Mouse (Mus musculus): ENCODE data around the gene Cilp. TPM values are rescaled to one million over a fixed set of nuclear protein-coding genes. Genes with fewer than 3 reads are reported as not detected.
"Not testable (repeated sequence)": the region's sequence is repeated elsewhere in the genome, so short reads cannot be mapped to it uniquely, and the experiment has no call there.

The Cilp gene
- polyA plus RNA-seq (2014; fragmentation: Nextera tagmentation; extraction: Ambion mirVana): 9.7 and 10.7 TPM in 2 replicates

- no peak within 1 kb of the TSS for H3K9ac ChIP-seq (ENCODE audit: low read depth, low read length)
- DNase-seq (ENCODE audit: low spot score) (peak; percentile 72), ATAC-seq (ENCODE audit: low read depth) (peak; percentile 73; the same call in 1 of the 2 replicates)
- H3K4me2 ChIP-seq (ENCODE audit: low read depth, low read length): no peak within 1 kb of the TSS
- H3K9me3 ChIP-seq (ENCODE audit: control insufficient read depth, low read length): no peaks in the 10 kb centered on the region
- WGBS: 38% methylated on average over 5 of the region's 5 CpGs
- no peaks in the 10 kb centered on the region for H3K36me3 ChIP-seq (ENCODE audit: control insufficient read depth, insufficient read depth, low read length)
- H3K27me3 ChIP-seq (replicated peaks; ENCODE audit: control insufficient read depth, insufficient read depth, low read length): no peaks in the 10 kb centered on the region
- H3K4me3 ChIP-seq (ENCODE audit: low read depth, low read length): no peak within 1 kb of the TSS
- peaks cover 17% of the 10 kb centered on the region for H3K4me1 ChIP-seq (ENCODE audit: control insufficient read depth, insufficient read depth, low read length)
- H3K27ac ChIP-seq (replicated peaks; ENCODE audit: low read depth, low read length): no peak within 1 kb of the TSS
These were observed at the start of gene Cilp for GRCm38 (mm10) chr9:65264959-65265358. TSS of gene Cilp (plus strand) at chr9:65265180.

- Histone ChIP-seq H3K4me3 (ENCODE audit: low read depth, low read length) (peak overlapping the region; percentile 59), H3K36me3 (ENCODE audit: control insufficient read depth, insufficient read depth, low read length) (no peaks in the 10 kb centered on the region), H3K4me2 (ENCODE audit: low read depth, low read length) (peak overlapping the region; percentile 91), H3K9ac (ENCODE audit: low read depth, low read length) (peak overlapping the region; percentile 82), H3K27me3 (replicated peaks; ENCODE audit: control insufficient read depth, insufficient read depth, low read length) (no peaks in the 10 kb centered on the region), H3K27ac (replicated peaks; ENCODE audit: low read depth, low read length) (peak overlapping the region; percentile 78), H3K4me1 (ENCODE audit: control insufficient read depth, insufficient read depth, low read length) (no peaks in the 10 kb centered on the region; the same call in 1 of the 2 replicates), H3K9me3 (ENCODE audit: control insufficient read depth, low read length) (no peaks in the 10 kb centered on the region)
- WGBS: 9% methylated on average over 27 of the region's 31 CpGs
- ATAC-seq (ENCODE audit: low read depth): peak; percentile 0; the same call in 1 of the 2 replicates
- DNase-seq (ENCODE audit: low spot score): peak; percentile 49
These were observed 49.4 kb upstream of the Cilp start for GRCm38 (mm10) chr9:65215494-65216126.

DNA sequence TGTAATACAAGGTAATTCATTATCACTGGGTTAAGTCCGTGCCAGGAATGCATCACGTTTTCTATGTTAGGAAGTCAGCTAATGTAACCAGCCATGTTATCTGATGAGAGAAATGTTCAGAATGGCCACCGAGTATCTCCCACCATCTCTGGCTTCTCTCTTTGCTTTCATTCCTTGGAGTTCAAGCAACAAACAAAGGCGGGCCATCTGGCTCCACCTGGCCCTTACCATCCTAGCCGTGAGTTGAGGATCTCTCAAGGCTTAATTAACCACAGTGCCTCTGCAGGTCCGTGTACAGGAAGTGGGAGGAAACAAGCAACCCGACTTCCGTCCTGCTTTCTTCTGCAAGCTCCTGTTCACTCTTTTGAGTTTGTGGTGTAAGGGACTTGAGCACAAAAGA, 48.0 kb upstream of the Cilp start:
- no peaks in the 10 kb centered on the region for H3K27me3 ChIP-seq (replicated peaks; ENCODE audit: control insufficient read depth, insufficient read depth, low read length)
- no peak overlapping the region for H3K27ac ChIP-seq (replicated peaks; ENCODE audit: low read depth, low read length)
- ATAC-seq (ENCODE audit: low read depth) (no peak), DNase-seq (ENCODE audit: low spot score) (no peak)
- H3K4me1 ChIP-seq (ENCODE audit: control insufficient read depth, insufficient read depth, low read length): no peaks in the 10 kb centered on the region; the same call in 1 of the 2 replicates
- 47% methylated on average over 8 of the region's 8 CpGs for WGBS
- no peak overlapping the region for H3K4me2 ChIP-seq (ENCODE audit: low read depth, low read length)
- H3K9ac ChIP-seq (ENCODE audit: low read depth, low read length): no peak overlapping the region
- H3K4me3 ChIP-seq (ENCODE audit: low read depth, low read length): no peak overlapping the region
- no peaks in the 10 kb centered on the region for H3K9me3 ChIP-seq (ENCODE audit: control insufficient read depth, low read length)
- H3K36me3 ChIP-seq (ENCODE audit: control insufficient read depth, insufficient read depth, low read length): no peaks in the 10 kb centered on the region

DNA sequence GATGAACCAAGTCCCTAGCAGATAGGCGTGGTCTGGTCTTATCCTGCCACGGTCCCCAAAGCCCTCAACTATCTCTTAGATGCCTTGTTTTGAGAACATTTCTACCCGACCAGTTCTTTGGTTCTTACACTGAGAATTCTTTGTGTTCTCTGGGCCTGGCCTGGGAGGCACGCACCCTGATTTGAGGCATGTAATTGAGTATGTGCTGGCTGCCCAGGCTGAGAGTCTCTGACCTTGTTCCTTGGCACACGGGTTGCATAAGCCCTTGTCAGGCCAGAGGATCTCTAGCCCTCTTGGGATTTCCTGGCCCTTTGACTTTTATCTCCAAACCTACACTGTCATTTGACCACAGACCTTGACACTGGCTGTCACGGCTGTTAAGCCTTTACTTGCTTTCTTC, 47.3 kb upstream of the Cilp start:
- ATAC-seq (ENCODE audit: low read depth): no peak
- Histone ChIP-seq H3K36me3 (ENCODE audit: control insufficient read depth, insufficient read depth, low read length) (no peaks in the 10 kb centered on the region), H3K27me3 (replicated peaks; ENCODE audit: control insufficient read depth, insufficient read depth, low read length) (no peaks in the 10 kb centered on the region), H3K27ac (replicated peaks; ENCODE audit: low read depth, low read length) (no peak overlapping the region), H3K9ac (ENCODE audit: low read depth, low read length) (no peak overlapping the region), H3K4me1 (ENCODE audit: control insufficient read depth, insufficient read depth, low read length) (no peaks in the 10 kb centered on the region; the same call in 1 of the 2 replicates), H3K4me3 (ENCODE audit: low read depth, low read length) (no peak overlapping the region), H3K4me2 (ENCODE audit: low read depth, low read length) (no peak overlapping the region), H3K9me3 (ENCODE audit: control insufficient read depth, low read length) (no peaks in the 10 kb centered on the region)
- no peak for DNase-seq (ENCODE audit: low spot score)
- 50% methylated on average over 6 of the region's 6 CpGs for WGBS

DNA sequence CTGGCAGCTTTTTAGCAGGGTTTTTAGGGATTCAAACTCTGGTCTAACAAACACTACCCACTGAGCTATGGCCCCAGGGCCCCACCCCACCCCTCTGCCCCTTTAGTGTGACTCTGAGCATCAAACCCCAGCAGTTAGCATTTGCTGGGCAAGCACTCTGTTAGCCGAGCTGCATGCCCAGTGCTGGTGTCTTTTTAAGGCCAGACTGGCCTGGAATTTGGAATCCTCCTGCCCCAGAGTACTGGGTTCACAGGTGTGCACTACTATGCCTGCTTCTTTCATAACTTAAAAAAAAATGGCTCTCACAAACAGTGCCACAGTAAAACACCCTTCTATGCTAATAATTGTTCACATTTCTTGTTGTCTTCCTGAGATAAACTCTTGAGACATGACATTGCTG, 46.1 kb upstream of the Cilp start:
- H3K36me3 ChIP-seq (ENCODE audit: control insufficient read depth, insufficient read depth, low read length): no peaks in the 10 kb centered on the region
- H3K4me3 ChIP-seq (ENCODE audit: low read depth, low read length): no peak overlapping the region
- ATAC-seq (ENCODE audit: low read depth) (no peak), DNase-seq (ENCODE audit: low spot score) (no peak)
- 70% methylated on average over 1 of the region's 1 CpGs for WGBS
- no peak overlapping the region for H3K4me2 ChIP-seq (ENCODE audit: low read depth, low read length)
- H3K4me1 ChIP-seq (ENCODE audit: control insufficient read depth, insufficient read depth, low read length): no peaks in the 10 kb centered on the region; the same call in 1 of the 2 replicates
- H3K9me3 ChIP-seq (ENCODE audit: control insufficient read depth, low read length): no peaks in the 10 kb centered on the region
- no peaks in the 10 kb centered on the region for H3K27me3 ChIP-seq (replicated peaks; ENCODE audit: control insufficient read depth, insufficient read depth, low read length)
- H3K27ac ChIP-seq (replicated peaks; ENCODE audit: low read depth, low read length): no peak overlapping the region
- no peak overlapping the region for H3K9ac ChIP-seq (ENCODE audit: low read depth, low read length)

- H3K4me1 ChIP-seq (ENCODE audit: control insufficient read depth, insufficient read depth, low read length); H3K9ac ChIP-seq (ENCODE audit: low read depth, low read length); H3K27me3 ChIP-seq (replicated peaks; ENCODE audit: control insufficient read depth, insufficient read depth, low read length); H3K4me2 ChIP-seq (ENCODE audit: low read depth, low read length); ATAC-seq (ENCODE audit: low read depth); DNase-seq (ENCODE audit: low spot score); H3K27ac ChIP-seq (replicated peaks; ENCODE audit: low read depth, low read length); H3K9me3 ChIP-seq (ENCODE audit: control insufficient read depth, low read length); H3K4me3 ChIP-seq (ENCODE audit: low read depth, low read length); H3K36me3 ChIP-seq (ENCODE audit: control insufficient read depth, insufficient read depth, low read length): not testable (repeated sequence)
- 32% methylated on average over 3 of the region's 3 CpGs for WGBS
These were observed 44.6 kb upstream of the Cilp start for GRCm38 (mm10) chr9:65220398-65220797.

DNA sequence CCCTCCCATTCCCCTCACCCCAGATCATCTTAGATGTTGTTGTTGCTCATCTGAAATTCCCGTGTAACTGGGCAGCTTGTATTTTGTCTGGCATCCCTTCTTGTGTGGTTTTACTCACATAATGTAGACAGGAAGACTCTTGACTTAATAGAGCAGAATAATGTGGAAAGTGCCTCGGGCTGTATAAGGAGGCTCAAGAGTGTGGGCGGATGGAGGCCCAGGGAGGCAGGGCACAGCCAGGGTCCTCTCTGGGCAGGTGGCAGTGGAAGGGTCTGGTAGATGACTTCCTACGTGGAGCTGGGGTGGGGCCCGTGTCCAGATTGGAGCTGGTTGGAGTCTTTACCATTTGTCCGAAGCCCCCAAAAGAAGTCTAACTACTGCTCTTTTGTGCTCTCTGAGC, 41.1 kb upstream of the Cilp start:
- Histone ChIP-seq H3K4me3 (ENCODE audit: low read depth, low read length) (no peak overlapping the region), H3K4me1 (ENCODE audit: control insufficient read depth, insufficient read depth, low read length) (no peaks in the 10 kb centered on the region), H3K9ac (ENCODE audit: low read depth, low read length) (no peak overlapping the region), H3K36me3 (ENCODE audit: control insufficient read depth, insufficient read depth, low read length) (0 out of 2 replicates have a peak, but pooled peaks cover 4% of the 10 kb centered on the region), H3K9me3 (ENCODE audit: control insufficient read depth, low read length) (no peaks in the 10 kb centered on the region), H3K4me2 (ENCODE audit: low read depth, low read length) (no peak overlapping the region), H3K27me3 (replicated peaks; ENCODE audit: control insufficient read depth, insufficient read depth, low read length) (no peaks in the 10 kb centered on the region), H3K27ac (replicated peaks; ENCODE audit: low read depth, low read length) (no peak overlapping the region)
- no peak for DNase-seq (ENCODE audit: low spot score)
- 73% methylated on average over 6 of the region's 6 CpGs for WGBS
- ATAC-seq (ENCODE audit: low read depth): no peak

GRCm38 (mm10) chr9:65225795-65226194, 39.2 kb upstream of the Cilp start:
- Histone ChIP-seq H3K36me3 (ENCODE audit: control insufficient read depth, insufficient read depth, low read length) (0 out of 2 replicates have a peak, but pooled peaks cover 4% of the 10 kb centered on the region), H3K27ac (replicated peaks; ENCODE audit: low read depth, low read length) (no peak overlapping the region), H3K9ac (ENCODE audit: low read depth, low read length) (no peak overlapping the region), H3K9me3 (ENCODE audit: control insufficient read depth, low read length) (no peaks in the 10 kb centered on the region), H3K4me3 (ENCODE audit: low read depth, low read length) (no peak overlapping the region), H3K4me1 (ENCODE audit: control insufficient read depth, insufficient read depth, low read length) (no peaks in the 10 kb centered on the region), H3K27me3 (replicated peaks; ENCODE audit: control insufficient read depth, insufficient read depth, low read length) (no peaks in the 10 kb centered on the region), H3K4me2 (ENCODE audit: low read depth, low read length) (no peak overlapping the region)
- 35% methylated on average over 4 of the region's 4 CpGs for WGBS
- no peak for DNase-seq (ENCODE audit: low spot score)
- no peak for ATAC-seq (ENCODE audit: low read depth)

GRCm38 (mm10) chr9:65230250-65230649, 34.7 kb upstream of the Cilp start:
- Histone ChIP-seq H3K36me3 (ENCODE audit: control insufficient read depth, insufficient read depth, low read length) (0 out of 2 replicates have a peak, but pooled peaks cover 4% of the 10 kb centered on the region), H3K4me3 (ENCODE audit: low read depth, low read length) (no peak overlapping the region), H3K27me3 (replicated peaks; ENCODE audit: control insufficient read depth, insufficient read depth, low read length) (no peaks in the 10 kb centered on the region), H3K27ac (replicated peaks; ENCODE audit: low read depth, low read length) (no peak overlapping the region), H3K9me3 (ENCODE audit: control insufficient read depth, low read length) (no peaks in the 10 kb centered on the region), H3K9ac (ENCODE audit: low read depth, low read length) (no peak overlapping the region), H3K4me1 (ENCODE audit: control insufficient read depth, insufficient read depth, low read length) (no peaks in the 10 kb centered on the region), H3K4me2 (ENCODE audit: low read depth, low read length) (no peak overlapping the region)
- no peak for DNase-seq (ENCODE audit: low spot score)
- 80% methylated on average over 6 of the region's 6 CpGs for WGBS
- ATAC-seq (ENCODE audit: low read depth): no peak
